8 mouse cellular contexts compared by ENCODE assay signal in genomic region chr11:75402271-75402690, GRCm38 (mm10). TPM values are rescaled to one million over a fixed set of nuclear protein-coding genes. Genes with fewer than 3 reads are reported as not detected.
DNase-seq lines count a peak whose midpoint lies in the region; ATAC-seq and TF ChIP-seq lines count a peak whose summit lies in the region.

No protein-coding gene starts in this region.

- H3K4me1 ChIP-seq in hindbrain, embryonic 11.5 days (replicated peaks; ENCODE audit: control insufficient read depth, insufficient read depth, low read length) = no peaks in the 10 kb centered on the region
- no peaks in the 10 kb centered on the region for H3K4me1 ChIP-seq in small intestine, adult 2 months (ENCODE audit: control insufficient read depth, insufficient read depth, insufficient read length, low read length)

- H3K4me2 ChIP-seq in hindbrain, embryonic 11.5 days (replicated peaks; ENCODE audit: low read depth, low read length) = no peak overlapping the region

- 0 out of 2 replicates have a peak, but pooled peaks have one; percentile 54 for ATAC-seq in hindbrain, embryonic 11.5 days (ENCODE audit: low FRiP score)

- intact Hi-C loops in gastrocnemius, adult 2 months (cut with DNase I) = loop anchor here (1.0 to 5.0 kb wide), 3 partner anchors 57 to 170 kb away; partner anchors contain the start of gene Rilp

- 70% methylated on average over 5 of the region's 5 CpGs for WGBS in hindbrain, embryonic 11.5 days
- 58% methylated on average over 5 of the region's 5 CpGs for WGBS in small intestine, adult 2 months

- no peaks in the 10 kb centered on the region for H3K27me3 ChIP-seq in hindbrain, embryonic 11.5 days (ENCODE audit: control insufficient read depth, insufficient read depth, low read length)
- no peaks in the 10 kb centered on the region for H3K27me3 ChIP-seq in small intestine, adult 2 months (ENCODE audit: control insufficient read depth, insufficient read depth, low read length)

- peak overlapping the region; percentile 88 for H3K27ac ChIP-seq in gastrocnemius, adult 2 months
- no peak overlapping the region for H3K27ac ChIP-seq in hindbrain, embryonic 11.5 days (ENCODE audit: low read depth, low read length)
- 0 out of 2 replicates have a peak overlapping the region, but pooled peaks have one; percentile 1 for H3K27ac ChIP-seq in small intestine, adult 2 months (ENCODE audit: insufficient read depth, low read depth, low read length)

- H3K4me3 ChIP-seq in gastrocnemius, adult 2 months = peak overlapping the region; percentile 42
- H3K4me3 ChIP-seq in hindbrain, embryonic 11.5 days (ENCODE audit: low read depth, low read length) = no peak overlapping the region
- H3K4me3 ChIP-seq in small intestine, adult 2 months (ENCODE audit: low read depth, low read length) = no peak overlapping the region

- H3K9ac ChIP-seq in hindbrain, embryonic 11.5 days (ENCODE audit: low read depth, low read length) = 0 out of 2 replicates have a peak overlapping the region, but pooled peaks have one; percentile 16

- TF ChIP-seq CTCF in gastrocnemius, adult 2 months (IDR thresholded peaks at IDR 0.05) = peak; percentile 78
- TF ChIP-seq CTCF in small intestine, adult 2 months (IDR thresholded peaks at IDR 0.05; ENCODE audit: extremely low read depth, insufficient read length, insufficient replicate concordance, low read depth, low read length) = 0 out of 2 replicates have a peak, but pooled peaks have one; percentile 23

- no peak for TF ChIP-seq POLR2A in small intestine, adult 2 months (IDR thresholded peaks at IDR 0.05; ENCODE audit: low read depth, low read length)

- DNase-seq in gastrocnemius, adult 2 months = peak; percentile 53
- no peak for DNase-seq in gastrocnemius, postnatal 10 days
- DNase-seq in adrenal gland, postnatal 14 days = peak; percentile 68
- DNase-seq in fibroblast of lung, adult 2 months (ENCODE audit: low read depth) = peak; percentile 67
- DNase-seq in hindbrain, embryonic 11.5 days (ENCODE audit: low spot score) = peak; percentile 64
- DNase-seq in layer of hippocampus, adult 9-11 months = peak; percentile 71
- DNase-seq in lung, postnatal 25 days (ENCODE audit: low spot score) = peak; percentile 71

- no peaks in the 10 kb centered on the region for H3K9me3 ChIP-seq in hindbrain, embryonic 11.5 days (ENCODE audit: control insufficient read depth, low read length)

- no peaks in the 10 kb centered on the region for H3K36me3 ChIP-seq in hindbrain, embryonic 11.5 days (ENCODE audit: control insufficient read depth, insufficient read depth, low read length)
- H3K36me3 ChIP-seq in small intestine, adult 2 months (ENCODE audit: control insufficient read depth, insufficient read depth, low read length) = peaks cover 5% of the 10 kb centered on the region; the same call in 1 of the 2 replicates

RNA-seq across cellular contexts. Expression of gene Serpinf1, which starts 20.2 kb away (rescaled TPM):
- total RNA-seq in gastrocnemius, adult 2 months (2021) = 100 to 1,000 TPM in 1 of 2 experiments, 10 to 100 TPM in 1; 55.5 to 168 TPM
- total RNA-seq in gastrocnemius, postnatal 10 days (2021) = 100 to 1,000 TPM; 134 to 239 TPM
- total RNA-seq in adrenal gland, postnatal 14 days (2021) = 54.0 and 116 TPM in 2 replicates
- 90.5 and 91.3 TPM in 2 replicates for polyA plus RNA-seq in hindbrain, embryonic 11.5 days (2014; fragmentation: Nextera tagmentation; extraction: Ambion mirVana)
- 5.8 and 13.7 TPM in 2 replicates for polyA plus RNA-seq in small intestine, adult 2 months (2012; rRNA removed)

RNA-seq across cellular contexts. Expression of gene Serpinf2, which starts 37.1 kb away (rescaled TPM):
- total RNA-seq in gastrocnemius, adult 2 months (2021) = not detected
- under 1 TPM in 1 of 2 experiments, not detected in 1; 0.56 TPM for total RNA-seq in gastrocnemius, postnatal 10 days (2021)
- total RNA-seq in adrenal gland, postnatal 14 days (2021) = 6.8 and 123 TPM in 2 replicates
- polyA plus RNA-seq in hindbrain, embryonic 11.5 days (2014; fragmentation: Nextera tagmentation; extraction: Ambion mirVana) = 0.36 TPM in 1 of 2 replicates, not detected in the other
- 2.0 and 4.3 TPM in 2 replicates for polyA plus RNA-seq in small intestine, adult 2 months (2012; rRNA removed)

RNA-seq across cellular contexts. Expression of gene Wdr81, which starts 52.2 kb away (rescaled TPM):
- 1 to 10 TPM; 4.9 to 6.4 TPM for total RNA-seq in gastrocnemius, adult 2 months (2021)
- total RNA-seq in gastrocnemius, postnatal 10 days (2021) = 1 to 10 TPM; 7.2 to 7.9 TPM
- total RNA-seq in adrenal gland, postnatal 14 days (2021) = 14.2 and 16.5 TPM in 2 replicates
- polyA plus RNA-seq in hindbrain, embryonic 11.5 days (2014; fragmentation: Nextera tagmentation; extraction: Ambion mirVana) = 3.1 and 4.1 TPM in 2 replicates
- polyA plus RNA-seq in small intestine, adult 2 months (2012; rRNA removed) = 8.3 and 18.3 TPM in 2 replicates

RNA-seq across cellular contexts. Expression of gene Smyd4, which starts 54.0 kb away (rescaled TPM):
- total RNA-seq in gastrocnemius, adult 2 months (2021) = 1 to 10 TPM; 4.0 to 4.3 TPM
- 1 to 10 TPM; 6.1 to 6.6 TPM for total RNA-seq in gastrocnemius, postnatal 10 days (2021)
- 8.3 and 10.3 TPM in 2 replicates for total RNA-seq in adrenal gland, postnatal 14 days (2021)
- 11.7 and 13.9 TPM in 2 replicates for polyA plus RNA-seq in hindbrain, embryonic 11.5 days (2014; fragmentation: Nextera tagmentation; extraction: Ambion mirVana)
- 1.2 and 1.4 TPM in 2 replicates for polyA plus RNA-seq in small intestine, adult 2 months (2012; rRNA removed)

RNA-seq across cellular contexts. Expression of gene Rpa1, which starts 54.2 kb away (rescaled TPM):
- total RNA-seq in gastrocnemius, adult 2 months (2021) = 10 to 100 TPM; 60.4 to 62.5 TPM
- total RNA-seq in gastrocnemius, postnatal 10 days (2021) = 10 to 100 TPM; 56.8 to 59.3 TPM
- total RNA-seq in adrenal gland, postnatal 14 days (2021) = 58.2 and 59.3 TPM in 2 replicates
- polyA plus RNA-seq in hindbrain, embryonic 11.5 days (2014; fragmentation: Nextera tagmentation; extraction: Ambion mirVana) = 100 and 105 TPM in 2 replicates
- 5.6 and 8.7 TPM in 2 replicates for polyA plus RNA-seq in small intestine, adult 2 months (2012; rRNA removed)
